Mouse (Mus musculus): ENCODE results near the gene Klk1b8.
"Not testable (repeated sequence)": the region's sequence is repeated elsewhere in the genome, so short reads cannot be mapped to it uniquely, and the experiment has no call there.

The Klk1b8 gene

DNA sequence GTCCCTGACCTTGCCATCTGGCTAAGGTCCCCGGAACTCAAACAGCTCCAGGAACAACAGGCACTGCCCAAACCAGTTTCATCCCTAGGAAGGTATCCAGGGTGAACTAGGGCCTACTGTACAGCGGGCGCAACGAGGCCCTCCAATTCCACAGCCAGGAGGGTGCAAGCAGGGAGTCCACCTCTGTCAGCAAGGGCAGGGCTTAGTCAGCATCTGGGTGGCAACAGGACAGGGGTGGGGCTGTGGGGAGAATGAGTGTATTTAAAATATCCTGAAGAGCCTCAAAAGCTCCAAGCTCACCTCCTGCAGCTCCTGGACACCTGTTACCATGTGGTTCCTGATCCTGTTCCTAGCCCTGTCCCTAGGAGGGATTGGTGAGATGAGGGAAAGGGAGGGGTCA is 45.1 kb downstream of the Klk1b8 start, which contains the start of gene Klk1b11:
Klk1b11 (plus strand) TSS at position 301 of the 400 bp plus-strand sequence.
- DNase-seq (ENCODE audit: low spot score in 2 of 2) = not testable (repeated sequence)
